In genomic region chr15:26717952-26718351, GRCm38 (mm10) we compare ENCODE assay signal across 11 mouse cellular contexts.
DNase-seq lines count a peak whose midpoint lies in the region; ATAC-seq and TF ChIP-seq lines count a peak whose summit lies in the region.
"Had no signal": no experiment of that assay in that cellular context is flagged by ENCODE, and none has a peak within 500 bp of the region (broad histone marks: within the 10 kb centered on the region; RNA-seq: fewer than 3 reads in every experiment).

No protein-coding gene starts in this region.

- no peak for TF ChIP-seq CTCF in kidney, adult 2 months (conservative IDR thresholded peaks at IDR 0.05; ENCODE audit: insufficient read depth, insufficient read length, low read depth, low read length)
- TF ChIP-seq CTCF in lung, adult 2 months (IDR thresholded peaks at IDR 0.05; ENCODE audit: insufficient read depth, low read length): no peak

- H3K9ac ChIP-seq in kidney, embryonic 14.5 days (ENCODE audit: low read depth, low read length): no peak overlapping the region
- no peak overlapping the region for H3K9ac ChIP-seq in embryonic facial prominence, embryonic 13.5 days
- H3K9ac ChIP-seq in limb, embryonic 15.5 days: no peak overlapping the region

- peaks cover 10% of the 10 kb centered on the region for H3K4me1 ChIP-seq in kidney, embryonic 14.5 days (ENCODE audit: control insufficient read depth, insufficient read depth, low read length)
- peaks cover 4% of the 10 kb centered on the region; the same call in 1 of the 2 replicates for H3K4me1 ChIP-seq in kidney, adult 2 months (ENCODE audit: control insufficient read depth, insufficient read depth, low read length)
- peaks cover 40% of the 10 kb centered on the region for H3K4me1 ChIP-seq in embryonic facial prominence, embryonic 13.5 days
- H3K4me1 ChIP-seq in limb, embryonic 15.5 days: peaks cover 16% of the 10 kb centered on the region
- no peaks in the 10 kb centered on the region for H3K4me1 ChIP-seq in lung, adult 2 months (ENCODE audit: control insufficient read depth, insufficient read depth, low read length)

- H3K4me3 ChIP-seq in kidney, embryonic 14.5 days (ENCODE audit: low read length): no peak overlapping the region
- no peak overlapping the region for H3K4me3 ChIP-seq in kidney, adult 2 months (ENCODE audit: insufficient read depth, low read depth, low read length)
- H3K4me3 ChIP-seq in embryonic facial prominence, embryonic 13.5 days: no peak overlapping the region
- no peak overlapping the region for H3K4me3 ChIP-seq in limb, embryonic 15.5 days
- no peak overlapping the region for H3K4me3 ChIP-seq in lung, adult 2 months (replicated peaks; ENCODE audit: extremely low read depth, low read depth, low read length)

- TF ChIP-seq POLR2A in kidney, adult 2 months (IDR thresholded peaks at IDR 0.05; ENCODE audit: low read depth, low read length): no peak
- TF ChIP-seq POLR2A in lung, adult 2 months (IDR thresholded peaks at IDR 0.05; ENCODE audit: borderline replicate concordance, extremely low read depth, low read depth, low read length): no peak

- no peaks in the 10 kb centered on the region for H3K36me3 ChIP-seq in kidney, embryonic 14.5 days (ENCODE audit: control insufficient read depth, insufficient read depth, low read length)
- no peaks in the 10 kb centered on the region for H3K36me3 ChIP-seq in kidney, adult 2 months (ENCODE audit: control insufficient read depth, insufficient read depth, low read length)
- H3K36me3 ChIP-seq in embryonic facial prominence, embryonic 13.5 days: no peaks in the 10 kb centered on the region
- no peaks in the 10 kb centered on the region for H3K36me3 ChIP-seq in limb, embryonic 15.5 days

- no peak overlapping the region for H3K4me2 ChIP-seq in kidney, embryonic 14.5 days (replicated peaks; ENCODE audit: low read depth, low read length)
- 0 out of 2 replicates have a peak overlapping the region, but pooled peaks have one; percentile 7 for H3K4me2 ChIP-seq in embryonic facial prominence, embryonic 13.5 days
- H3K4me2 ChIP-seq in limb, embryonic 15.5 days: no peak overlapping the region

- 37% methylated on average over 7 of the region's 7 CpGs for WGBS in kidney, embryonic 14.5 days
- WGBS in kidney, adult 2 months: 47% methylated on average over 7 of the region's 7 CpGs
- WGBS in embryonic facial prominence, embryonic 13.5 days: 40% methylated on average over 7 of the region's 7 CpGs
- 32% methylated on average over 7 of the region's 7 CpGs for WGBS in limb, embryonic 15.5 days
- WGBS in lung, adult 2 months: 56% methylated on average over 7 of the region's 7 CpGs

- DNase-seq in kidney, adult 2 months: no peak
- peak; percentile 56 for DNase-seq in adrenal gland, adult 8-10 months
- DNase-seq in right cerebral cortex, postnatal 10 days (ENCODE audit: low spot score in 2 of 2): no peak
- DNase-seq in cerebellum, adult 9-10 months: no peak
- DNase-seq in lung, adult 2 months: no peak
- DNase-seq: right cerebral cortex, postnatal 14 days; thymus, postnatal 36 days had no signal

- H3K27ac ChIP-seq in kidney, embryonic 14.5 days (ENCODE audit: low read depth, low read length): peak overlapping the region; percentile 26; the same call in 1 of the 2 replicates
- H3K27ac ChIP-seq in kidney, adult 2 months (ENCODE audit: insufficient read depth, low read depth, low read length): no peak overlapping the region; the same call in 1 of the 2 replicates
- H3K27ac ChIP-seq in embryonic facial prominence, embryonic 13.5 days: peak overlapping the region; percentile 83
- H3K27ac ChIP-seq in limb, embryonic 15.5 days: peak overlapping the region; percentile 48; the same call in 1 of the 2 replicates
- H3K27ac ChIP-seq: kidney, postnatal 0 days had no signal

- ATAC-seq in kidney, embryonic 14.5 days (ENCODE audit: low FRiP score, low TSS enrichment): no peak
- no peak for ATAC-seq in embryonic facial prominence, embryonic 13.5 days (ENCODE audit: insufficient number of reproducible peaks, insufficient read depth, low FRiP score, low TSS enrichment, low read depth)
- no peak for ATAC-seq in limb, embryonic 15.5 days (ENCODE audit: insufficient number of reproducible peaks, low FRiP score, low TSS enrichment, low read depth)

- H3K27me3 ChIP-seq in kidney, embryonic 14.5 days (ENCODE audit: control insufficient read depth, insufficient read depth, low read length): no peaks in the 10 kb centered on the region
- H3K27me3 ChIP-seq in kidney, adult 2 months (replicated peaks; ENCODE audit: control insufficient read depth, insufficient read depth, low read length): no peaks in the 10 kb centered on the region
- no peaks in the 10 kb centered on the region for H3K27me3 ChIP-seq in embryonic facial prominence, embryonic 13.5 days
- no peaks in the 10 kb centered on the region for H3K27me3 ChIP-seq in limb, embryonic 15.5 days

- no peaks in the 10 kb centered on the region for H3K9me3 ChIP-seq in kidney, embryonic 14.5 days (ENCODE audit: control insufficient read depth, low read length)
- H3K9me3 ChIP-seq in embryonic facial prominence, embryonic 13.5 days: no peaks in the 10 kb centered on the region
- no peaks in the 10 kb centered on the region for H3K9me3 ChIP-seq in limb, embryonic 15.5 days
